Mouse (Mus musculus): ENCODE results near the gene Grin2d. TPM values are rescaled to one million over a fixed set of nuclear protein-coding genes. Genes with fewer than 3 reads are reported as not detected.
"Not testable (repeated sequence)": the region's sequence is repeated elsewhere in the genome, so short reads cannot be mapped to it uniquely, and the experiment has no call there.

The Grin2d gene
- total RNA-seq (2021): under 1 TPM; 0.38 to 0.44 TPM

DNA sequence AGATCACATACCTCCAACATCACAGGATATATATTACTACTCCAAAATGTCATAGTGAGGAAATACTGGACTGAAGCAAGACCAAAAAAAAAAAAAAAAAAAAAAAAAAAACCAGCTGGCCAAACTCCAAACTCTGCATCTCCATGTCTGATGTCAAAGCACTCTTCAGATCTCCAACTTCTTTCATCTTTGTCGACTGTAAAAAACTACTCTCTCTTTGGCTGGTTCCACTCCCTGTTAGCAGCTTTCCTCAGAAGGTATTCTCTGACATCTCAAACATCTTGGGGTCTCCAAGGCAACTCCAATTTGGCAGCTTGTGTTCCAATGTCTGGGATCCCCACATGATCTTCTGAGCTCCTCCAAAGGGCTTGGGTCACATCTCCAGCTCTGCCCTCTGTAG is at the start of gene Grin2d:
TSS of gene Grin2d (minus strand) at position 101 of the 400 bp plus-strand sequence.
- DNase-seq; intact Hi-C loops (cut with DNase I): not testable (repeated sequence)

GRCm38 (mm10) chr7:45924429-45924816 is 46.2 kb upstream of the Grin2d start:
- intact Hi-C loops (cut with DNase I): loop anchor here (5.0 kb wide), 1 partner anchor 207 kb away; the partner anchor contains the start of genes Rpl18 and Sphk2
- no peak for DNase-seq

DNA sequence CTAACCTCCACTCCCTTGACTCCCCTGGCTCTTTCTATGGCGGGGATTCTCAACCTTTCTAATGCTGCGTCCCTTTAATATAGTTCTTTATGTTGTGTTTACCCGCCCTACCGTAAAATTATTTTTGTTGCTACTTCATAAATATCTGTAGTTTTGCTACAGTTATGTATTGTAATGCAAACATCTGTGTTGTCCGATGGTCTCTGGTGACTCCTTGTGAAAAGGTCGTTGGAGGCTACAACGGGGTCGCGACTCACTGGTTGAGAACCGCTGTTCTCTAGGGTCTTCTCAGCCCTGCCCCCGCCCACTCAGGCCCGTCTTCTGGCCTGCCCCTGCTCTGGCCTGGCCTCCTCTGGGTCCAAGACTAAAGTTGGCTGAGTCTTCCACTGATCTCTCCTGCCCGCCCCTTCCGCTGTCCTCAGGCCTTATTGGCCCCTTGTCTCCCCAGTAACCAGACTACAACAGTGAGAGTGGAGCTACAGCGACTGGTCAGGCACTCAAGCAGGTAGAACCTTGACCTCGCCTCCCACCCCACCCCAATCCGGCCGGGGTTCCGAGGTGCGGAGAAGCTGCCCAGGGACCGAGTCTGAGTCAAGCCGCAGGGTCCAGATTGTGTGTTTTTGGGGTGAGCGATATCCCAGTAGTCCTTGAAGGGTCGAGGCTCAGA is 45.7 kb upstream of the Grin2d start, which contains the start of gene Ccdc114:
TSS of gene Ccdc114 (plus strand) at position 311 of the 667 bp plus-strand sequence.
- intact Hi-C loops (cut with DNase I): loop anchor here (1.0 to 5.0 kb wide), 2 partner anchors 52 to 207 kb away; partner anchors contain the start of genes Kdelr1, Rpl18 and Sphk2
- DNase-seq: peak; percentile 78 to 83

DNA sequence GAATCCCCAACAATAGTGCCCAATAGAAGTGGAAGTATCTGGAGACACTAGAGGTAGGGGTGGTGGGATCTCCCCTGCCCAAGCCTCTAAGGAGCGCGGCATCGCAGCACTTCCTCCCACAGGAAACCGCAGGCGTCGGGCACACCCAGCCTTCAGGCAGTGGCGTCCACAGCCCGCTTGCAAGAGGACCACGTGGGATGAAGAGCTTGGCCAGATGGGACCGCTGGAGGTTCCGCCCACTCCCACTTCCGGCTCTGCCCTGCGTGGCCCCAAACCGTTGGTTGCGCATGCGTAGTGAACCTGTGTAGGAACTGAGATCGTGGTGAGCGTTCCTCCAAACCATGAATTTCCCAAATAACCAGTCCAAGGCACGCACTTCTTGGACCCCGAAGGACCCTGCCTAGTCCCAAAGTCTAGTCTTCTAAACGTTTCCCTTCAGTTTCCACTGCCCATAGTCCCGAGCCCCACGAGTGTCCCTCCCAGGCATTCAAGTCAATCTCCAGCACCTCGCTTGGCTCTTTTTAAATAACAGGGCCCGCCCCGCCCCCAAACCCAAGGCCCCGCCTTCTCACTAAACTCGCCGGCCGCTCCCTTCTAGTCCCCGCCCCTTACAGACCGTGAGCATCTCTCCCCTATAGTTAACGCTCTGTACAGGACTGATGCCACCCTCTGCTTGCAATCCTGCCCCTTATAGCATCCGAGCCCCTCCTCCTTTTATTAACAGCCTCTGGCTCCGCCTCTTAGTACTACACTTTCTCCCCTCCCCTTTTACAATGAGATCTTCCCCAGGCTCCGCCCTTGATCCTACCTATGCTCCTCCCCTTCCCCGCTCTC is 45.0 kb upstream of the Grin2d start:
- peak; percentile 94 to 96 for DNase-seq
- intact Hi-C loops (cut with DNase I): loop anchor here (1.0 to 5.0 kb wide), 2 partner anchors 51 to 206 kb away; partner anchors contain the start of genes Kdelr1, Rpl18 and Sphk2

- peak in 1 of 2 experiments; percentile 14 for DNase-seq
- intact Hi-C loops (cut with DNase I): loop anchor here (1.0 to 5.0 kb wide), 2 partner anchors 23 to 205 kb away; partner anchors contain the start of genes Rpl18 and Sphk2
These were observed 43.9 kb upstream of the Grin2d start for GRCm38 (mm10) chr7:45921950-45922600.

DNA sequence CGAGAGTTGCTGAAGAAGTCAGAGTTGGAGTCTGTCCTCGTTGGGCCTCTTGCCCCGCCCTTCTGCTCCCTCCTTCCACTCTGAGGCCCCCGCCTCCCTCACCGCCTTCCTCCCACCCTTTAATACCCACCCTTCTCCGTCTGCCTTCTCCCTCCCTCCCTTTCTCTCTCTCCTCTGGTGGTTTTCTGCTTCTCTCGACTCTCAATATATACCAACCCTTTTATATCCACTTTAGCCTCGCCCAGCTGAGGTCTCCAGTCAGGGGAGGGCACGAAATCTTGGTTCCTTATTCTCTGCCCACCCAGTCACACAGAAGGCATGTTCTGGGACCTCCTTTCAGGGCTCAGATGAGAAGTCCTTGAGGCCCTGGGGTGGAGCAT is 43.1 kb upstream of the Grin2d start, which contains the start of gene Emp3:
TSS of gene Emp3 (minus strand) at position 163 of the 380 bp plus-strand sequence.
- intact Hi-C loops (cut with DNase I): loop anchor here (1.0 to 5.0 kb wide), 2 partner anchors 22 to 204 kb away; partner anchors contain the start of genes Rpl18 and Sphk2
- peak in 1 of 2 experiments; percentile 58 for DNase-seq

- intact Hi-C loops (cut with DNase I): loop anchor here (1.0 to 5.0 kb wide), 2 partner anchors 21 to 203 kb away; partner anchors contain the start of genes Rpl18 and Sphk2
These were observed 42.5 kb upstream of the Grin2d start for GRCm38 (mm10) chr7:45920583-45921241.

GRCm38 (mm10) chr7:45919761-45920160 is 41.6 kb upstream of the Grin2d start:
- intact Hi-C loops (cut with DNase I): loop anchor here (5.0 kb wide), 1 partner anchor 202 kb away; the partner anchor contains the start of genes Rpl18 and Sphk2

More at GRCm38 (mm10) chr7:45920583-45921241, 42.5 kb upstream of the Grin2d start:
- DNase-seq: peak in 1 of 2 experiments; percentile 60

GRCm38 (mm10) chr7:45919083-45919671 is 41.0 kb upstream of the Grin2d start:
- intact Hi-C loops (cut with DNase I): no loop called here
- peak in 1 of 2 experiments; percentile 25 for DNase-seq

More at GRCm38 (mm10) chr7:45919761-45920160, 41.6 kb upstream of the Grin2d start:
- DNase-seq: peak in 1 of 2 experiments; percentile 13

DNA sequence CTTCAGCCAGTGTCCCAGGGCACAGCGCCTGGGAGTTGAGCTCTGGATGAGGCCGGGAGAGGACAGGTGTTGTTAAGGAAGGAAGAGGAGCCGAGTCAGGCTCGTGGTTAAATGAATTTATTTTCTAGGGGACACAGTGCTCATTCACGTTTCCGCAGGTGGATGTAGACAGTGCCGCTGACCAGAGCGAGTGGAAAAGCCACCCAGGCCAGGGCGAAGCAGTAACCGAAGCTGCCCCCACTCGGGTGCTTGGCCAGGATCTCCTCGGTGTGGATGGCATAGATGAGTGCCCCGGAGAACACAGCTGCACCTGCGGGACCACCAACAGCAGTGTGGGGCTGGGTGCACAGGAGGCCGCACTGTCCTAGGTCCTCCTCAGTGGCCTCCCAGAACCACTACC is 39.7 kb upstream of the Grin2d start:
- DNase-seq: no peak
- intact Hi-C loops (cut with DNase I): no loop called here

GRCm38 (mm10) chr7:45917004-45917704 is 39.0 kb upstream of the Grin2d start:
- intact Hi-C loops (cut with DNase I): no loop called here
- peak in 1 of 2 experiments; percentile 16 for DNase-seq

DNA sequence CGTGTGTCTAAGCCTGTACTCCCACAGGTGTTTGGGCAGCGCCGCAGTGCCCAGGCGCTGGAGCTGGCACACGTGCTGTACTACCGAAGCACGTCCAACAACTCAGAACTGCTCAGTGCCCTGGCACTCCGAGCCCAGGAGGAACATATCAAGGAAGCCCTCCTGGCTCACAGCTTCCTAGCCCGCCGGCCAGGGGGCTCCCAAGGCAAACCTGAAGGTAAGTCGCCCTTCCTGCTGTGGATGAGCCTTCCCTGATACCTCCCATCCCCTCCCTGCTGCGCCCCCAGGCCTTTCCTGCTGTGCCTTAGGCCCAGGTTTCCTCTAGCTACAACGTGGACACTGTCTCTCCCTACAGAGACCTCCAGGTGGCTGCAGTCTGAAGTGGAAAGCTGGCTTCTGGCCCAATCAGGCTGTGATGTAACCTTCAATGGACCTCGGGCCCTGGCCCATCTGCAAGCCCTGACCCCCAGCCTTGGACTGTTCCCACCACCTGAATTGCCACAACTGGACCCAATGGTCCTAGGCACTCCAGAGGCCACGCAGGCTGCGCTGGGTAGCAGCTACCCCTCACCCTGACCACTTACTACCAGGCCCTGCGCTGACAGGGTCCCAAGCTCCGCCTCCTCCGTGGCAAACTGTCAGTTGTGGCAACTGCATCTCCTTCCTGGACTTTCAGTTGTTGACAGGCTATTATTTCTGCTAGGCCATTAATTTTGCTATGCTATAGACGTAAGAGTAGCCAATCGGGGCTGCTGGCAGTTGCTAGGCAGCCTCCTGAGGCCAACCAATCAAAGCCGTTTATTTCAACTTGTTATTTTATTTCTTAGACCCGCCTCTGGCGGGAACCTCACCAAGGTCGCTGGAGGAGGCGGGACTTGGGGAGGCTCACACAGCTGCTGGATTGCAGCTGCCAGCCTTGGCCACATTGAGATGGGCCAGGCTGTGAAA is 38.2 kb upstream of the Grin2d start:
- peak; percentile 73 to 75 for DNase-seq
- intact Hi-C loops (cut with DNase I): no loop called here

DNA sequence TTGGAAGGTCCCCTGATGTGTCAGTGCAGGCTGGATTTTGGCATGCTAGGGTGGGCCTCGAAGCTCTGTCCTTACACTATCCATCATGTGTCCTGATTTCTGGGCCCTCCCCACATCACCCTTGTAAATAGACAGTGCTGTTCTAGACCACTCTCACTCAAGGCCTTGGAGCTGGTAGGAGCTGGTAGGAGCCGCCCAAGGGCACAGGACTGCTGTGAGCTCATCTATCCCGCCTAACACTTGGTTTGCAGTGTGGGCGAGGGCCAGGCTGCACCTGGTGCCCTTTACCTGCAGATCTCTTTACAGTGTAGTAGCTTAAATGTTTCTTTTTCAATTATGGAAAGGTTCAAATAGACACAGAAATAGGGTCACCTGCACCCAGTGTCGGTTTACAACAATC is 36.8 kb upstream of the Grin2d start:
- intact Hi-C loops (cut with DNase I): no loop called here
- DNase-seq: no peak

DNA sequence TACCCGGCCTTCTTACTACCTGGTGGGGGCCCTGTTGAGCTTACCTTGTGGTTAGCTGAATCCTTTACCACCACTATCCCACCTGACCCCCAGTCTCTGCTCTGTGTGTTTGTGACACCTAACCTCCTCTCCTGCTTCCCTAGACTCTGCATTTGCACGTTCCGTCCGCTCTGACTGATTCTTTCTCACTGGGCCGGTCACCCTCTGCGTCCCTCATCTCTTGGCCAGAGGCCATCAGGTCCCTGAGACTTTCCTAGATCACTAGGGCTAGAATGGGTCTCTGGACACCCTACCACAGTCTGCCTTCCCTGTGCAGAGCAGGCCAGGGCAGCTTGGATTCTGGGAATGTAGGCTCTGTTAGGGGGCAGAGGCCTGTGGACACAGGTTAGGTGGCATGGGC is 35.9 kb upstream of the Grin2d start:
- intact Hi-C loops (cut with DNase I): no loop called here
- DNase-seq: no peak

DNA sequence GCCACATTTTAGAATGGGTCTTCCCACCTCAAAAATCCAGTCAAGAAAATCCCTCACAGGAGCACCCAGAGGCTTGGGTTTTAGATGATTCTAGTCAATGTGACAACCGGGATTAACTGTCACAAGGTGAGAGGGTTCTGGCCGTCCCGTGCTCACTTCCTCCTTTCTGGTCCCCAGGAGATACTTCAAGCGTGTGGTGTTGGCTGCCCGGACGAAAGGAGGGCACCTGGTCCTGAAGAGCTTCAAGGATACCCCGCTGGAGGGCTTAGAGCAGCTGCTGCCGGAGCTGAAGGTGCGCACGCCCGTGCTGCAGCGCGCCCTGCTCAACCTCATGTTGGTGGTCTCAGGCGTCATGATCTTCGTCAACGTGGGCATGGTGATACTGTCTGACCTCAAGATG is 31.0 kb upstream of the Grin2d start:
- intact Hi-C loops (cut with DNase I): no loop called here

GRCm38 (mm10) chr7:45908384-45908783 is 30.2 kb upstream of the Grin2d start:
- DNase-seq: no peak
- intact Hi-C loops (cut with DNase I): no loop called here

More for the DNA sequence above, 31.0 kb upstream of the Grin2d start:
- no peak for DNase-seq

GRCm38 (mm10) chr7:45906622-45907021 is 28.4 kb upstream of the Grin2d start:
- DNase-seq: no peak
- intact Hi-C loops (cut with DNase I): no loop called here

Data from heart, postnatal 36 days (tissue).